Mouse (Mus musculus): ENCODE data around the gene Jmjd8.

- TF ChIP-seq EP300 (IDR thresholded peaks at IDR 0.05; ENCODE audit: insufficient read depth, low read depth, low read length) (0 out of 2 replicates have a peak, but pooled peaks have one; percentile 26), CTCF (IDR thresholded peaks at IDR 0.05; ENCODE audit: low read depth, low read length) (no peak)
Measured at GRCm38 (mm10) chr17:25832436-25833290, 4.0 kb downstream of the Jmjd8 start.

All from ES-Bruce4 (cell line).